Mouse (Mus musculus) small intestine, adult 2 months (tissue): ENCODE results near the gene Arf3. TPM values are rescaled to one million over a fixed set of nuclear protein-coding genes. Genes with fewer than 3 reads are reported as not detected.
A peak's percentile ranks its signal among the peaks of the same experiment; 100 is the strongest.

Experiments
- H3K27ac ChIP-seq: fragments of 200-500 bp; 2 replicates; pipeline ENCODE4 v1.5.1; 2012; ENCODE audit warnings: low read depth, low read length, control low read depth, inconsistent platforms; ENCODE audit not compliant: insufficient read depth
- H3K27me3 ChIP-seq: fragments of 200-500 bp; 2 replicates; pipeline ENCODE4 v1.6.1; 2012; ENCODE audit warnings: mild to moderate bottlenecking, moderate library complexity, low read length, inconsistent platforms; ENCODE audit not compliant: control insufficient read depth, insufficient read depth
- H3K36me3 ChIP-seq: fragments of 200-500 bp; 2 replicates; pipeline ENCODE4 v1.6.1; 2012; ENCODE audit warnings: mild to moderate bottlenecking, low read length, control low read depth, inconsistent platforms; ENCODE audit not compliant: control insufficient read depth, insufficient read depth
- H3K4me1 ChIP-seq: fragments of 200-500 bp; 2 replicates; pipeline ENCODE4 v1.6.1; 2012; ENCODE audit warnings: low read length, inconsistent platforms, mixed read lengths; ENCODE audit not compliant: control insufficient read depth, insufficient read depth, insufficient read length
- H3K4me3 ChIP-seq: fragments of 200-500 bp; 2 replicates; pipeline ENCODE4 v1.5.1; 2012; ENCODE audit warnings: low read depth, mild to moderate bottlenecking, control low read depth, inconsistent platforms, low read length, moderate library complexity
- CTCF ChIP-seq: fragments of 200-500 bp; IDR thresholded peaks from 2 replicates; pipeline ENCODE4 v1.5.1; 2012; ENCODE audit warnings: low read depth, mild to moderate bottlenecking, control low read depth, inconsistent platforms, low read length, moderate library complexity, mixed read lengths; ENCODE audit not compliant: insufficient replicate concordance, insufficient read length; ENCODE audit errors: extremely low read depth
- POLR2A ChIP-seq: fragments of 200-500 bp; IDR thresholded peaks from 2 replicates; pipeline ENCODE4 v1.6.1; 2012; ENCODE audit warnings: low read depth, mild to moderate bottlenecking, control low read depth, inconsistent platforms, low read length, moderate library complexity
- WGBS: fragments of 180-500 bp; shearing (Covaris S2); methylation state at CpG from one replicate; pipeline ENCODE4 v1.1.7; 2018; 5-methylcytosine and 5-hydroxymethylcytosine counted together
- polyA plus RNA-seq: library from polyadenylated mRNA; depleted of rRNA; stranded (reverse); fragments of >200 nt; gene quantifications from 2 replicates; pipeline ENCODE4 v1.2.3, GENCODE M21; 2012

Gene Arf3
- polyA plus RNA-seq, 1 experiment, result 104 TPM

GRCm38 (mm10) chr15:98778806-98779205 lies 15.8 kb upstream of the Arf3 start:
- 8% methylated on average over 11 of the region's 11 CpGs for WGBS
- Histone ChIP-seq H3K4me3 (no peak overlapping the region), H3K4me1 (peaks cover 8% of the 10 kb centered on the region), H3K27me3 (peaks cover 44% of the 10 kb centered on the region), H3K27ac (no peak overlapping the region), H3K36me3 (no peaks in the 10 kb centered on the region)
- TF ChIP-seq POLR2A (no peak), CTCF (no peak)

GRCm38 (mm10) chr15:98778191-98778770 lies 15.3 kb upstream of the Arf3 start:
- TF ChIP-seq CTCF (no peak), POLR2A (no peak)
- H3K27me3 ChIP-seq, result peaks cover 44% of the 10 kb centered on the region
- peaks cover 8% of the 10 kb centered on the region for H3K4me1 ChIP-seq
- H3K27ac ChIP-seq, result no peak overlapping the region
- no peaks in the 10 kb centered on the region for H3K36me3 ChIP-seq
- no peak overlapping the region for H3K4me3 ChIP-seq
- WGBS, result 4% methylated on average over 25 of the region's 25 CpGs

- H3K4me1 ChIP-seq, result peaks cover 12% of the 10 kb centered on the region
- peaks cover 44% of the 10 kb centered on the region for H3K27me3 ChIP-seq
- H3K36me3 ChIP-seq, result no peaks in the 10 kb centered on the region
- H3K4me3 ChIP-seq, result peak within 1 kb of the TSS; percentile 18; the same call in 1 of the 2 replicates
- no peak within 1 kb of the TSS for H3K27ac ChIP-seq
- WGBS, result under 1% methylated on average over 32 of the region's 33 CpGs
- TF ChIP-seq CTCF (no peak), POLR2A (no peak)
These were observed 14.7 kb upstream of the Arf3 start, which contains the start of gene Wnt10b for GRCm38 (mm10) chr15:98777762-98778161. Gene Wnt10b, minus strand, starts transcription at chr15:98778150.

- Histone ChIP-seq H3K27me3 (peaks cover 44% of the 10 kb centered on the region), H3K27ac (no peak overlapping the region), H3K36me3 (no peaks in the 10 kb centered on the region), H3K4me1 (peaks cover 16% of the 10 kb centered on the region), H3K4me3 (no peak overlapping the region)
- TF ChIP-seq POLR2A (no peak), CTCF (no peak)
- 10% methylated on average over 19 of the region's 19 CpGs for WGBS
These were observed 14.1 kb upstream of the Arf3 start for GRCm38 (mm10) chr15:98777005-98777616.

- no peaks in the 10 kb centered on the region for H3K36me3 ChIP-seq
- peak overlapping the region; percentile 34 for H3K4me3 ChIP-seq
- no peak for TF ChIP-seq POLR2A
- TF ChIP-seq CTCF, result no peak
- no peak overlapping the region for H3K27ac ChIP-seq
- 4% methylated on average over 62 of the region's 62 CpGs for WGBS
- H3K27me3 ChIP-seq, result peaks cover 44% of the 10 kb centered on the region
- peaks cover 16% of the 10 kb centered on the region for H3K4me1 ChIP-seq
These were observed 13.4 kb upstream of the Arf3 start for GRCm38 (mm10) chr15:98776280-98777004.

- TF ChIP-seq CTCF, result no peak
- no peak for TF ChIP-seq POLR2A
- WGBS, result 25% methylated on average over 5 of the region's 5 CpGs
- H3K4me3 ChIP-seq, result no peak overlapping the region
- H3K27ac ChIP-seq, result no peak overlapping the region
- H3K27me3 ChIP-seq, result peaks cover 43% of the 10 kb centered on the region
- no peaks in the 10 kb centered on the region for H3K36me3 ChIP-seq
- peaks cover 16% of the 10 kb centered on the region for H3K4me1 ChIP-seq
These were observed 12.5 kb upstream of the Arf3 start for GRCm38 (mm10) chr15:98775533-98775932.

- 83% methylated on average over 15 of the region's 15 CpGs for WGBS
These were observed 11.1 kb upstream of the Arf3 start for GRCm38 (mm10) chr15:98774096-98774495.

More at GRCm38 (mm10) chr15:98774096-98774495, 11.1 kb upstream of the Arf3 start:
- no peak overlapping the region for H3K4me3 ChIP-seq
- TF ChIP-seq POLR2A, result no peak
- TF ChIP-seq CTCF, result no peak
- peaks cover 33% of the 10 kb centered on the region for H3K27me3 ChIP-seq
- no peak overlapping the region for H3K27ac ChIP-seq
- H3K36me3 ChIP-seq, result no peaks in the 10 kb centered on the region
- peaks cover 16% of the 10 kb centered on the region for H3K4me1 ChIP-seq
